Mouse (Mus musculus) gastrocnemius, adult 2 months (tissue): Measurements from ENCODE around the gene Folr2. TPM values are rescaled to one million over a fixed set of nuclear protein-coding genes. Genes with fewer than 3 reads are reported as not detected.

Experiments used
- DNase-seq: peaks from one replicate; pipeline ENCODE4 v3.0.0; 2022
- H3K27ac ChIP-seq: fragments of 200-600 bp; 2 replicates; pipeline ENCODE4 v1.8.1; 2022; ENCODE audit warnings: mild to moderate bottlenecking
- H3K4me3 ChIP-seq: fragments of 200-600 bp; 2 replicates; pipeline ENCODE4 v1.8.1; 2022; ENCODE audit warnings: mild to moderate bottlenecking, moderate library complexity
- CTCF ChIP-seq: fragments of 200-600 bp; IDR thresholded peaks from 2 replicates; pipeline ENCODE4 v1.8.1; 2022; ENCODE audit warnings: antibody characterized with exemption, mild to moderate bottlenecking, moderate library complexity
- intact Hi-C: fragments of 180-260 bp; cut with DNase I; formaldehyde crosslinking; loops from one replicate; pipeline ENCODE4 v1.15.1; 2025
- total RNA-seq, 2 experiments: library from RNA; stranded (reverse); gene quantifications; 2 replicates each; pipeline ENCODE4 v1.2.3; 2021

Folr2 gene
- total RNA-seq, 2 experiments from 2014 or later = 0.77 to 4.3 TPM

DNA sequence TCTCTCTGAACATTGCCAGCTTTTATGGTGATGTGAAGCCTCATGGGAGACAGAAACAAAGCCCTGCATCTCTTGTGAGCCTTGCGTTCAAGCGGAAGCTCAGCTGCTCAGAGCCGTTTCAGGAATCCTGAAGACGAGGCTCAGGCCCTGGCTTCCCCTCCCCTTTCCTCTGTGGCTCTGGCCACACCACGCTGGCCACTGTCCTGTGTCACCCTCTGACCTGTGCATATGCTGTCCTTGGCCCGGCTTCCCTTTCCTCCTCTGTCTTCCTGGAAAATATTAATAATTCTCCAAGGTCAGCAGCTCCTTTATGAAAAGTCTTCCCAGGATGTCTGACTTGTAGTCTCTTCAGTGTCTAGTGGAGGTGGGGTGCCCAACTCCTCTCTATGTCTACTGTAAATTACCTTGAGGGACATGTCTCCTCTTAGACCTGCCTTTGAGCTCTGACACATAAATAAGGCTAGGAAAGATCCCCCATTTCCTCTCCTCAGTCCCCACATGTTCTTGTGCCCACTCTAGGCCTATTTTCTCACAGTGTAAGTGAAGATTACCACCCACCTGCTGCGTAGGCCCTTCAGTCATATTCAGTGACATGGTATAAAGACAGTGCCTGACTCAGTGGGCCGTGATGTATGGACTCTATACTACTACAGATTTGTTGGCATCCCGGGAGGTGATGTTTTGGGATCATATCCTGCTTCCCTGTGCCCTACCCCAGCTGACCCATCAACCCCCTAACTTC is 25.6 kb upstream of the Folr2 start:
- intact Hi-C loops = no loop called here
- no peak for TF ChIP-seq CTCF
- DNase-seq = no peak
- Histone ChIP-seq H3K4me3 (no peak overlapping the region), H3K27ac (no peak overlapping the region)

DNA sequence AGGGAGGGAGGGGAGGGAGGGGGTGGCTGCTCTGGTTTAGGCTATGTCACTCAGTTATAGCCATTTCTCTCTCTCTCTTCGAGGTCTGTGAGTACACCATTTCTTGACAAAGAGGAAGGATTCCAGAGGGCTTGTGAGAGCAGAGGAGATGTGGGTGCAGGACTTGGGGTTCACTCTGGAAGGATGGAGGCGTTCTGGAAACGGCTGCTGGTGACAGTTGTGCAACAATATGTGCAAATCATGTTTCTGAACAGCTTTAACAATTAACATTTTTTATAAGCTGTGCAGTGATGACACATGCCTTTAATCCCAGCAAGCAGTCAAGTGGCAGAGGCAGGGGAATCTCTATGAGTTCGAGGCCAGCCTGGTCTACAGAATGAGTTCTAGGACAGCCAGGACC is 23.9 kb upstream of the Folr2 start:
- no peak for DNase-seq
- intact Hi-C loops = no loop called here
- TF ChIP-seq CTCF = no peak

DNA sequence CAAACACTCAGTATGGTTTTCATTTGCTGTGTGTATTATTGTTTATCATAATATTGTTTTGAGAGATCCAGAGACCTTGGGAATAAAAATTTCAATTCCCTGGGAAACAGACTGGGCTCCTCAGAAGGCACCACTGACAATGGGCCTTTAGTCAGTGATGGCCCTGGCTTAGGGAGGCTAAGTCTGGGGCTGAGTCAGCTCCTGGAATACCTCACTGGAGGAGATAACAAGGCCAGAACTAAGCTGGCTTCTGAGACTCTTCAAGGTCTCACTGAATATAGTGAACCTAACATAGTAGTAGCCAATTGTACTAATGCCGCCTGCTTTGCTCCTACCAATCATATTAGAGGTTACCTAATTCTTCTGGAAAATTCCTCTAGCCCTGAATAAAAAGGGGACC is 19.0 kb upstream of the Folr2 start:
- intact Hi-C loops = no loop called here
- DNase-seq = no peak
- H3K4me3 ChIP-seq = no peak overlapping the region
- TF ChIP-seq CTCF = no peak
- H3K27ac ChIP-seq = no peak overlapping the region

More for the DNA sequence above, 23.9 kb upstream of the Folr2 start:
- Histone ChIP-seq H3K4me3 (no peak overlapping the region), H3K27ac (no peak overlapping the region)

DNA sequence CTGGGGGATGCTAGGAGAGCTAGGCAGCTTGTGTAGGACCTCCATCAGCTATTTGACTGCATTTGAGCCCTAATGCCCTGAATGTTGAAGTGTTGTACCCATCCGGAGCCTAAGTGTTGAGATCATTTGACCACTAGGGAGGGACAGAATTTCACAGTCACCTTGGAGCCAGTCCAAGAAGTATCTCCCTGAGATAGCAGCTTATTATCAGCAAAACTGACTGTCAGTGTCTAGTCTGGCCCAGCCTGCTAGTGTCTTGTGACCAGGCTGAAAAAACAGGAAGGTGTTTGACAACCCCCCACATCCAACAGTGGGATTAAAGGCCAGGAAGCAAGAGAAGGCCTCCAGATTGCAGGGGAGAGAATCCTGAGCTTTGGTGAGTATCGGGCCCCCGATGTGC is 14.3 kb upstream of the Folr2 start:
- Histone ChIP-seq H3K27ac (no peak overlapping the region), H3K4me3 (no peak overlapping the region)
- intact Hi-C loops = no loop called here
- TF ChIP-seq CTCF = no peak
- DNase-seq = no peak

DNA sequence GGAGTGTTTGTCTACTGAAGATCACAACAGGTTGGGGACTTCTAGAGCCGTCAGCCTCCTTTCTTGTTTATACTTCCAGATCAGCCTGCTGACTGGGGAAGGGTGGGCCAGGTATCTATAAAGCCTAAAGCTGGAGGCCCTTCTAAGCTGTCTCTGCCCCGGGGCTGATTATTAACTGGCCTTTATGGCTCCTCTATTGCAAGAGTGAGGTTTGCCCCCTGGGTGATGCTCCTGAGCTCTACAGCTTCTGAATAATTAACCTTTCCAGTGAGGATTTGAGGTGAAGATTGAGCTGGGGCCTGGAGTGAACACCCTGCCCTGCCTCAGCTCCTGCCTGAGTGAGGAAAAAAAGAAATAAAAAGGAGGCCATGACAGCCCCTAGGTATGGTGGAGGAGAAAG is 13.6 kb upstream of the Folr2 start, which contains the start of gene Folr1:
Gene Folr1, minus strand, starts transcription at position 160 of the 400 bp plus-strand sequence.
- no peak within 1 kb of the TSS for H3K27ac ChIP-seq
- TF ChIP-seq CTCF = no peak
- no peak for DNase-seq
- H3K4me3 ChIP-seq = no peak within 1 kb of the TSS
- intact Hi-C loops = no loop called here

DNA sequence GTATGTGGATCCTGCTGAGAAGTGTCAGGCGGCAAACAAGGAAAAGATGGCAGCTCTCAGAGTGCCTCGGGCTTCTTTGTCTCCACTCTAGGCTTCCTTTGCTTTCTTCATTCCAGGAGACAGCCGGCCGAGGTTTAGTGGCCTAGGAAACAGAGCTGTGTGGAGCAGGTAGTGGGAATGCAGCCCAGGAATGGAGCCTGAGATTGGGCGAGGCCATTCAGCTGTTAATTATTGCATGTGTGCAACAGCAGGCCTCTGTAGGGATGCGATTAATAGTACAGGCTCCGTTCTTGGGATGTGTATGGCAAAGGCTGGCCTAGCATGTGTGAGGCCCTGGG is 12.1 kb upstream of the Folr2 start:
- Histone ChIP-seq H3K27ac (no peak overlapping the region), H3K4me3 (no peak overlapping the region)
- no peak for TF ChIP-seq CTCF
- intact Hi-C loops = no loop called here
- DNase-seq = no peak

DNA sequence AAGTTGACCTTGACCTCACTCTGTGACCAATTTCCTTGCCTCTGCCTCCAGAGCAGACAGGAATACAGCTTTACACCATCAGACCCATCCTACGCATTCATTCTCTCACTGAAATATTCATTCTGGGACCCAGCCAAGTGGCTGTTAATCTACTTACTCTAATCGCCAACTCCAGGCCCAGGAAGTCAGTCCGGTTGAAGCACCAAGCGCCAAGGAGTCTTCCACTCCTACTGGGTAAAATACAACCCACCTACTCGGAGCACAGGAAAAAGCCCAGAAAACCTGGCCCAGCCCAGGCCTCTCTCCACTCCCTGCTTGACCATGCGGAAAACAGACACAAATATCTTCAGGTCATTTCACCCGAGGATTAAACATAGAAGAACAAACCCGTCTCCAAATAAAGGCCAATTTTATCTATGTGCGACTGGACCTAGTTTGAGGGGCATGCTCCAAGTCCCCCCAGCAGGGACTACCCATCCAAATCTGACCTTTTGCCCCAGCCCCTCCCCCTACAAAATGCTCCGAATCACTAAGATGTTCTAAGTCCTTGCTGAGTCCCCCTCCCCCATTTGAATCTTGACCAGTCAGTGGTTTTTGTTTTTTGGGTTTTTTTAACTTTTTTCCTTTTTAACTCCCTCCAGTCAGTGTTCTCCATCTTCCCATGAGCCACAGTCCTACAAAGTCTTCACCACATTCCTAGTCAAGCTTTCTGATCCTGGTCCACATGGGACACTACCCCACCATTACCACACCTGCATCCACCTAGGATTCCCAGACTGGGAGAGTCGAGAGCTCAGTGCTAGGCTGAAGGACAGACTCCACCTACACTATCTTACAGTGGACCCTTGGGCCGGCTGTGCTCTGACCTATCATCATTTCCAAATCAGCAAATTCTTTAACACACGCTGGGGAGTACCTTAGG is 11.5 kb upstream of the Folr2 start:
- intact Hi-C loops = no loop called here
- no peak overlapping the region for H3K4me3 ChIP-seq
- DNase-seq = no peak
- no peak overlapping the region for H3K27ac ChIP-seq
- no peak for TF ChIP-seq CTCF

DNA sequence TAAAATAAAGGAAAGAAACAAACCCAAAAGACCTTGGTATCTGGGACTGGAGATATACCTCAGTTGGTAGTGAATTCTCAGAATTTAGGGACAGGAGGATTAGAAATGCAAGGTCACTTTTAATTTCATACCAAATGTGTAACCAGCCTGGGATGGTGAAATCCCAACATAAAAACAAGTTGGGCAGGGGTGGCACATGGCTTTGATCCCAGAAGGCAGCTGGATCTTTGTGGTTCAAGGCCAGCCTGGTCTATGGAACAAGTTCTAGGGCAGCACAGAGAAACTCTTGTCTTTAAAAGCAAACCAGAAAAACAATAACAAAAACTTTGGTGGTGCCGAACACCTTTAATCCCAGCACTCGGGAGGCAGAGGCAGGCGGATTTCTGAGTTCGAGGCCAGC is 10.5 kb upstream of the Folr2 start:
- Histone ChIP-seq H3K27ac (no peak overlapping the region), H3K4me3 (no peak overlapping the region)
- DNase-seq = no peak
- no peak for TF ChIP-seq CTCF
- intact Hi-C loops = no loop called here

DNA sequence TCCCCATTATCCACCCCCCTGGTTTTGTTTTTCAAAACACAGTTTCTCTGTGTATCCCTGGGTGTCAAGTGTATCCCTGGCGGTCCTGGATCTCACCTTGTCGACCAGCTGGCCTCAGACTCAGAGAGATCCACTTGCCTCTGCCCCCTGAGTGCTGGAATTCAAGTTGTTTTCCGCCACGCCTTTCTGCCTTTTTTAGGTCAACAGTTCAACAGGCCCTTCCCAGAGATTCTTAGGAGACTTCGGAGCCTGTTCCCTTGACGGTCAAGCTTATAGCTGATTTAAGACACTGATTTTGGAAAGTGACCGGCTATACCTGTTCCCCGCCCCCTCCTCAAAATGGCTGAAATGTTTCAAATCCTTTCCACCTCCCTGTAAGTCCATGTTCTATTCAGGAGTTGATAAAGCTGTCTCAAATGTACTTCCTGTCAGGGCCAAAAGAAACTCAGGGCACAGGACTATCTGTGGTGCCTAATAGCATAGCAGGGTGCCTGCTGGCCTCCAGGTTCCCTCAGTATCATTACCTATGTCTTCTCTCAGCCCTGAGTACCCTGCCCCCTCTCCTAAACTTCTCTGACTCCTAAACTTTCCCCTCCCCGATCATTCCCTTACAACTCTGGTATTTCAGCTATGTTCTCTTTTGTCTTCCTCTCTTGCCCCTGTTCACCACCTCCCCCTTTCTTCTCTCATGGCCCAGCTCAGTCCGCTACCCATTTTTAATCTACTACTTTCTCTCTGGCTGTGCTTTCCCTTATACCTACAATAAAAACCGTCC is 9.7 kb upstream of the Folr2 start:
- intact Hi-C loops = no loop called here
- DNase-seq = no peak
- Histone ChIP-seq H3K4me3 (no peak overlapping the region), H3K27ac (no peak overlapping the region)
- TF ChIP-seq CTCF = no peak

DNA sequence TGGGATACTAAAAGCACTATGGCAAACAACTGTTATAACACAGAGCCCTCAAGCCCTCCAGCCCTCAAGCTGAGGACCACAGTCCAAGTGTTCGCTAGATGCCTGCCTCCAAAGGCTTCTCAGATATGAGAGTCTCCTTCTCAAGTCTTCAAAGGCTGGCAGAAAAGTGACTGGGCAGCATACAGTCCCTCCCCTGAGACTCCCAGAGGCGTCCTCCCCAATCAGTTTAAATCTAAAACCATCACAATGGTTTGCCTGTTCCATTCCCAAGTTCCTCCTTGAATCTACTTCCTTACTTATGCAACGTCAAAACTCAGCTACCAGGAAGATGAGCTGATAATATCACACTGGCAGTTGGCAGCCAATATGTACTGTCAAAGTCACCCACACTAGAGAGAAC is 6.4 kb upstream of the Folr2 start, which contains the start of gene Anapc15:
Gene Anapc15, plus strand, starts transcription at position 301 of the 400 bp plus-strand sequence.
- Histone ChIP-seq H3K27ac (no peak within 1 kb of the TSS), H3K4me3 (no peak within 1 kb of the TSS)
- DNase-seq = no peak
- intact Hi-C loops = no loop called here
- TF ChIP-seq CTCF = no peak

DNA sequence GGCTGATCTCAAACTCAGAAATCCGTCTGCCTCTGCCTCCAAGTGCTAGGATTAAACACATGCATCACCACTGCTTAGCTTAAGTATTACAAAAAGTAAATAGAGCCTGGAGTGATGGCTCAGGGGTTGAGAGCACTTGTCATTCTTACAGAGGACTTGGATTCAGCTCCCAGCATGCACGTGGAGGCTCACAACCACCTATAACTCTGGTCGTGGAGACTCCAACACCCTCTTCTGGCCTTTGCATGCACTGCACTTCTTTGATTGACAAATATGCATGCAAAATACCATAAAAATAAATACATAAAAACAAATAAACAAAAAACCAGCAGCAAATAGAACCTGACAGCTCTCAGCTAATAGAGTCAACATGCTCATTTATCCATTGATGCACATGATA is 5.3 kb upstream of the Folr2 start:
- no peak for DNase-seq
- Histone ChIP-seq H3K27ac (no peak overlapping the region), H3K4me3 (no peak overlapping the region)
- no peak for TF ChIP-seq CTCF
- intact Hi-C loops = no loop called here

DNA sequence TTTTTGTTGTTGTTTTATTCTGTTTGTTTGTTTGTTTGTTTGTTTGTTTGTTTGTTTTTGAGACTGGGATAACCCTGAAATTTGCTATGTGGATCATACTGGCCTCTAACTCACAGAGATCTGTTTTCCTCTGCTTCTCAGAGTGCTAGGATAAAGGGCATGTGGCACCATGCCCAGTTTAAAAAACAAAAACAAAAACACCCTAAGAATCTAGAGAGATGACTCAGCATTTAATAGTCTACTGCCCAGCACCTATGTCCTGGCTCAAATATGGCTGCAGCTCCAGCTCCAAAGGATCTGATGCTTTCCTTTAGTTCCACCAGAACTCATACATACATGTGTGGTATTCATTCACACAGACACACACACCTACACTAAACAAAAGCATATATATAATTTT is 4.0 kb upstream of the Folr2 start:
- H3K4me3 ChIP-seq = no peak overlapping the region
- TF ChIP-seq CTCF = no peak
- no peak for DNase-seq
- no peak overlapping the region for H3K27ac ChIP-seq
- intact Hi-C loops = no loop called here

DNA sequence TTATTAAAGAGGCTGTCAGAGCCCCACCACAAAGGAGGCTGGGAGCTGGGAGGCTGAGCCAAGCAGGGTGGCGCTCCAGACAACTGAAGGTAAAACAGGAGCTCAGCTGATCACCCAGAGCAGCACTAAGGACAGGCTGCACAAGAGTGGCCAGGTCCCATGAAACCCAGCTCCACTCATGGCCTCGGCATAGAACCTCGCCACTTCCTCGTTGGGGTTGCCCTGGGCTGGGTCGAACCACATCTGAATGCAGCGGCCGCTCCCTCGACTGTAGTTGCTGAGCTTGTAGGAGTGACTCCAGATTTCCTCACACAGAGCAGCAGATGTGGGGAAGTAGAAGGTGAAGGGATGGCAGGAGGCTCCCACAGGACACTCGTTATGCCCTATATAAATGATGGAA is 1.4 kb upstream of the Folr2 start:
- Histone ChIP-seq H3K27ac (no peak overlapping the region), H3K4me3 (no peak overlapping the region)
- intact Hi-C loops = no loop called here
- no peak for DNase-seq
- no peak for TF ChIP-seq CTCF
